Mouse (Mus musculus): ENCODE measurements at regions not wholly inside any gene's neighbourhood (a gene's known extent, or its start where the extent isn't known, plus 50 kb on each side); places are given as distances from the start of the nearest gene placed in this dataset.

- no peak for TF ChIP-seq POLR2A (IDR thresholded peaks at IDR 0.05; ENCODE audit: insufficient read depth, low read depth, low read length)
- no peak for TF ChIP-seq CTCF (IDR thresholded peaks at IDR 0.05; ENCODE audit: insufficient read depth, low read depth, low read length)
These were observed 164.3 kb downstream of the Bmp2 start for GRCm38 (mm10) chr2:133716243-133716642.

Data from olfactory bulb, adult 2 months (tissue).